Mouse (Mus musculus) limb, embryonic 13.5 days (tissue): Measurements from ENCODE around the gene Banp. TPM values are rescaled to one million over a fixed set of nuclear protein-coding genes. Genes with fewer than 3 reads are reported as not detected.

ENCODE experiments used
- ATAC-seq: fragments of 200-750 bp; cut with Nextera tagmentation; 2 replicates; pipeline ENCODE4 v1.8.0; 2017; ENCODE audit warnings: low read depth, moderate number of reproducible peaks, moderate TSS enrichment; ENCODE audit not compliant: low FRiP score
- H3K27ac ChIP-seq: fragments of 300-500 bp; sonication (generic); 2 replicates; pipeline ENCODE4 v1.5.1; 2015; ENCODE audit warnings: inconsistent platforms, mild to moderate bottlenecking, moderate library complexity
- H3K27me3 ChIP-seq: fragments of 300-500 bp; sonication (generic); 2 replicates; pipeline ENCODE4 v1.6.1; 2015; ENCODE audit warnings: mild to moderate bottlenecking, inconsistent platforms
- H3K36me3 ChIP-seq: fragments of 300-500 bp; sonication (generic); 2 replicates; pipeline ENCODE4 v1.6.1; 2015; ENCODE audit warnings: inconsistent platforms, mild to moderate bottlenecking, moderate library complexity
- H3K4me1 ChIP-seq: fragments of 300-500 bp; sonication (generic); 2 replicates; pipeline ENCODE4 v1.6.1; 2015; ENCODE audit warnings: inconsistent platforms
- H3K4me2 ChIP-seq: fragments of 300-500 bp; sonication (generic); replicated peaks from 2 replicates; pipeline ENCODE4 v1.6.1; 2015; ENCODE audit warnings: inconsistent platforms, mild to moderate bottlenecking, moderate library complexity
- H3K4me3 ChIP-seq: fragments of 300-500 bp; sonication (generic); 2 replicates; pipeline ENCODE4 v1.5.1; 2015; ENCODE audit warnings: moderate library complexity, mild to moderate bottlenecking, inconsistent platforms
- H3K9ac ChIP-seq: fragments of 300-500 bp; sonication (generic); 2 replicates; pipeline ENCODE4 v1.6.1; 2015; ENCODE audit warnings: mild to moderate bottlenecking, inconsistent platforms
- H3K9me3 ChIP-seq: fragments of 300-500 bp; sonication (generic); 2 replicates; pipeline ENCODE4 v1.6.1; 2016; ENCODE audit warnings: inconsistent platforms
- WGBS: fragments of 180-500 bp; shearing (Covaris S2); methylation state at CpG from one replicate; pipeline ENCODE4 v1.1.7; 2015; 5-methylcytosine and 5-hydroxymethylcytosine counted together
- polyA plus RNA-seq: library from polyadenylated mRNA; unstranded; fragments of >200 nt; fragmentation: Nextera tagmentation; extraction: Ambion mirVana; gene quantifications from 2 replicates; pipeline ENCODE4 v1.2.1, GENCODE M21; 2015

The Banp gene
- polyA plus RNA-seq, 1 experiment from 2014 or later = 53.6 TPM

GRCm38 (mm10) chr8:122039452-122039851 is 89.9 kb downstream of the Banp start:
- WGBS = 73% methylated on average over 4 of the region's 4 CpGs
- Histone ChIP-seq H3K9ac (no peak overlapping the region), H3K9me3 (no peaks in the 10 kb centered on the region), H3K36me3 (no peaks in the 10 kb centered on the region), H3K4me3 (no peak overlapping the region), H3K27me3 (peaks cover 10% of the 10 kb centered on the region; the same call in 1 of the 2 replicates), H3K4me2 (no peak overlapping the region), H3K4me1 (peaks cover 54% of the 10 kb centered on the region), H3K27ac (no peak overlapping the region)
- no peak for ATAC-seq

GRCm38 (mm10) chr8:122047206-122047870 is 97.8 kb downstream of the Banp start:
- Histone ChIP-seq H3K4me1 (peaks cover 46% of the 10 kb centered on the region), H3K9ac (no peak overlapping the region), H3K9me3 (no peaks in the 10 kb centered on the region), H3K27me3 (peaks cover 10% of the 10 kb centered on the region; the same call in 1 of the 2 replicates), H3K4me2 (no peak overlapping the region), H3K36me3 (no peaks in the 10 kb centered on the region), H3K27ac (no peak overlapping the region), H3K4me3 (no peak overlapping the region)
- 64% methylated on average over 15 of the region's 15 CpGs for WGBS
- ATAC-seq = no peak

DNA sequence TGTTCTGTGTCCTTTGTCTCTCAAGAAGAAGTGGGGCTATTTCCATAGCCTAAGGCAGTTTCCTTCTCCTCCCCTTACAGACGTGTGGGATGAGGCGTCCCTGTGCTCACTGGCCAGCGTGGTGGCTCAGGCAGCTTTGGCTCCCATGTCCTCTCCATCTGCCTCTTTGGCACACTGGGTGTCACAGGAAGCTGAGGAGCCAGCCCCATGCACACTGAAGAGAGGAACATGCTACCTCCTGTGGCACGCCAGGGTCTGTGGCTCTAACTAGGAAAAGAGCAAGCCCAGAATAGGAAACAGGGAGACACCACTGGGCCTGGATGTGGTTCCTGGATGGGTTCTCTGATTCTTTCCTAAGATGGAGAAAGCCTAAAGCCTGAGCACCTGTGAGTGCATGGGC is 99.7 kb downstream of the Banp start:
- H3K4me1 ChIP-seq = peaks cover 29% of the 10 kb centered on the region
- 76% methylated on average over 4 of the region's 4 CpGs for WGBS
- no peak overlapping the region for H3K9ac ChIP-seq
- H3K4me2 ChIP-seq = no peak overlapping the region
- H3K9me3 ChIP-seq = no peaks in the 10 kb centered on the region
- no peak for ATAC-seq
- H3K36me3 ChIP-seq = no peaks in the 10 kb centered on the region
- no peaks in the 10 kb centered on the region for H3K27me3 ChIP-seq
- H3K4me3 ChIP-seq = no peak overlapping the region
- H3K27ac ChIP-seq = no peak overlapping the region

DNA sequence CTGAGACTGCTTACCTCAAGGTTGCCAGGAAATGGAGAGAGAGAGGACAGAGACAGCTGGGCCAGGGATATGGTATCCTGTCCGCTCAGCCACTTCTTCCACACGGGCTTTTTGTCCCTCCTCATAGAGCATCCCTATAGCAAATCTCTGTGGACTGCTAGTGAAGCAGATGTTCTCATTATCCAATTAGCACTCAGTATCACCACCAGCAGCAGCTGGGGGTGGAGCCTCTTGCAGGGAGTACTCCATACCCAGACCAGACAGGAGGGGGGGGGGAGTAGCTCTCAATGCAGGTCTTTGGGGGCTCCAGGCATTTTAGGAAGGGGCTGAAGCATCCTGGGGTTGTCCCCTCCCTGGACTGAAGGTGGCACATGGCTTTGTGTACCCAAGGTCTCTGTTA is 100.4 kb downstream of the Banp start:
- Histone ChIP-seq H3K27ac (no peak overlapping the region), H3K4me3 (no peak overlapping the region), H3K9me3 (no peaks in the 10 kb centered on the region), H3K4me2 (no peak overlapping the region), H3K4me1 (peaks cover 29% of the 10 kb centered on the region), H3K9ac (no peak overlapping the region), H3K27me3 (no peaks in the 10 kb centered on the region), H3K36me3 (no peaks in the 10 kb centered on the region)
- 59% methylated on average over 2 of the region's 2 CpGs for WGBS
- ATAC-seq = no peak

DNA sequence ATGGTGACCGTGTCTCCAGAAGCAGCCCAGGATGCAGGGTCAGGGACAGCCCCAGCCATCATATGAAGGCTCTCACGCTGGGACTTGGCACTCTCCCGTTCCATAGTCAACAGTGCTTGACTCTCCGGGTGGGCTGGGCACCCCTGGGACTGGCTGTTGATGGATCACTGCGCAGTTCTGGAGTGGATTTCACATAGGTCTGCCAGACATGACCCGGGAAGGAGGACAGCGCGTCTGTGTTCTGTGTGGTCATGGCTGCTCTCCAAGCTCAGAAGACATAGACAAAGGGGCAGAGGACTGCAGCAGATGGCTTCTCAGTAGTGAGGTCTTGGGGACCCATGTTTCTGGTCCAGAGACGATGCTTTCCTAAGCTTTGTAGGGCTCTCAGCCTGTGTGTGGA is 101.1 kb downstream of the Banp start:
- no peak overlapping the region for H3K4me2 ChIP-seq
- no peak overlapping the region for H3K9ac ChIP-seq
- H3K9me3 ChIP-seq = no peaks in the 10 kb centered on the region
- H3K4me3 ChIP-seq = no peak overlapping the region
- 93% methylated on average over 9 of the region's 9 CpGs for WGBS
- no peak overlapping the region for H3K27ac ChIP-seq
- H3K36me3 ChIP-seq = no peaks in the 10 kb centered on the region
- no peaks in the 10 kb centered on the region for H3K27me3 ChIP-seq
- ATAC-seq = no peak
- peaks cover 29% of the 10 kb centered on the region for H3K4me1 ChIP-seq

DNA sequence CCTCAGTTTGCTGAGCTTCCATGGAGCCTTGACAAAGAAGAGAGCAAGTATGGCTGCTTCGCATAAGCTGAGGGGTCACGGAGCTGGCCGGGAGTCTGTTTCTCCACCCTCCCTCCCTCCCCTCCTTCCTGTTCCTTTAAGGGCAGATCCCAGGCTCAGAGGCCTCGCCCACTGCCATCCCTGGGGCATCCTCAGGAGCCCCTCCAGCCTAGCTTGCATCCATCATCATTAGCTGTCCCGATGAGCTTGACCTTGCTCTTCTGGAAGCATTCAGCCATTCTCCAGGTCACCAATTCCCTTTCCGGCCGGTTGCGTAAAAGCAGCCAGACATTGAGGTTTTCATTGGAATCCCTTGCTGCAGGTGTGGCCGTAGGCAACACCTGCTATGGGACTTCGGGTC is 105.8 kb downstream of the Banp start:
- Histone ChIP-seq H3K4me3 (no peak overlapping the region), H3K36me3 (no peaks in the 10 kb centered on the region), H3K27ac (peak overlapping the region; percentile 22; the same call in 1 of the 2 replicates), H3K9me3 (no peaks in the 10 kb centered on the region), H3K9ac (no peak overlapping the region), H3K4me2 (no peak overlapping the region), H3K4me1 (peaks cover 22% of the 10 kb centered on the region), H3K27me3 (no peaks in the 10 kb centered on the region)
- WGBS = 31% methylated on average over 10 of the region's 10 CpGs
- no peak for ATAC-seq

GRCm38 (mm10) chr8:122056113-122056512 is 106.6 kb downstream of the Banp start:
- Histone ChIP-seq H3K9ac (no peak overlapping the region), H3K36me3 (no peaks in the 10 kb centered on the region), H3K27me3 (no peaks in the 10 kb centered on the region), H3K4me2 (no peak overlapping the region), H3K27ac (no peak overlapping the region), H3K4me1 (peaks cover 22% of the 10 kb centered on the region), H3K9me3 (no peaks in the 10 kb centered on the region), H3K4me3 (no peak overlapping the region)
- 48% methylated on average over 1 of the region's 1 CpGs for whole genome bisulfite sequencing
- ATAC-seq = no peak

GRCm38 (mm10) chr8:122056882-122057281 is 107.3 kb downstream of the Banp start:
- ATAC-seq = no peak
- Histone ChIP-seq H3K9me3 (no peaks in the 10 kb centered on the region), H3K9ac (no peak overlapping the region), H3K4me3 (no peak overlapping the region), H3K4me1 (peaks cover 22% of the 10 kb centered on the region), H3K27me3 (no peaks in the 10 kb centered on the region), H3K4me2 (no peak overlapping the region), H3K36me3 (no peaks in the 10 kb centered on the region), H3K27ac (no peak overlapping the region)
- WGBS = 58% methylated on average over 7 of the region's 7 CpGs

GRCm38 (mm10) chr8:122058510-122058909 is 109.0 kb downstream of the Banp start:
- 59% methylated on average over 9 of the region's 9 CpGs for WGBS
- H3K36me3 ChIP-seq = no peaks in the 10 kb centered on the region
- H3K9ac ChIP-seq = no peak overlapping the region
- peaks cover 22% of the 10 kb centered on the region for H3K4me1 ChIP-seq
- H3K4me3 ChIP-seq = no peak overlapping the region
- ATAC-seq = no peak
- H3K27me3 ChIP-seq = no peaks in the 10 kb centered on the region
- H3K27ac ChIP-seq = no peak overlapping the region
- H3K4me2 ChIP-seq = no peak overlapping the region
- no peaks in the 10 kb centered on the region for H3K9me3 ChIP-seq

DNA sequence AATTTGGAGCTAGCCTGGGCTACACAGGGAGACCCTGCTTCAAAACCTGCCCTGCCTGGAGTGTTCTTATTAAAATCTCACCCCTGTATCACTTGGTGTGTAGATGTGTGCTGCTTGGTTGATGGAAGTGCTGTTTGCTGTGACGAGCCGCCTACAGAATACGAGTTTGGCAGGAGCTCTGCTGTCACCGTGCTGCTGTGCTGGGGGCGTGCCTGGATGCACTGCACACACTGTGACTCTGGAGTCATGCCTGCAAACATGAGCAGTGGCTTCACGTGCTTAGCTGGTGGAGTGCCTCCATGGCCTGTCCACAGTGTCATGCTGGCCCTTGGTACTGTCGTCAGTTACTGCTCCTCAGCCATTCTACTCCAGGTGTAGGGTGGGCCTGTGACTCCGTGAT is 109.4 kb downstream of the Banp start:
- H3K4me2 ChIP-seq = no peak overlapping the region

GRCm38 (mm10) chr8:122062508-122063223 is 113.1 kb downstream of the Banp start:
- no peak overlapping the region for H3K9ac ChIP-seq
- H3K27me3 ChIP-seq = no peaks in the 10 kb centered on the region
- no peaks in the 10 kb centered on the region for H3K36me3 ChIP-seq
- H3K9me3 ChIP-seq = no peaks in the 10 kb centered on the region
- 70% methylated on average over 12 of the region's 12 CpGs for WGBS
- no peak for ATAC-seq
- no peak overlapping the region for H3K27ac ChIP-seq
- peaks cover 16% of the 10 kb centered on the region for H3K4me1 ChIP-seq
- H3K4me3 ChIP-seq = no peak overlapping the region
- no peak overlapping the region for H3K4me2 ChIP-seq

More for the DNA sequence above, 109.4 kb downstream of the Banp start:
- H3K9ac ChIP-seq = no peak overlapping the region
- no peak overlapping the region for H3K4me3 ChIP-seq
- ATAC-seq = no peak
- no peak overlapping the region for H3K27ac ChIP-seq
- no peaks in the 10 kb centered on the region for H3K36me3 ChIP-seq
- 78% methylated on average over 8 of the region's 8 CpGs for WGBS
- no peaks in the 10 kb centered on the region for H3K27me3 ChIP-seq
- peaks cover 22% of the 10 kb centered on the region for H3K4me1 ChIP-seq
- no peaks in the 10 kb centered on the region for H3K9me3 ChIP-seq

- Histone ChIP-seq H3K4me1 (peaks cover 16% of the 10 kb centered on the region), H3K9ac (no peak overlapping the region), H3K36me3 (no peaks in the 10 kb centered on the region), H3K27me3 (0 out of 2 replicates have a peak, but pooled peaks cover 4% of the 10 kb centered on the region), H3K27ac (no peak overlapping the region), H3K4me3 (no peak overlapping the region), H3K4me2 (no peak overlapping the region), H3K9me3 (no peaks in the 10 kb centered on the region)
- 40% methylated on average over 7 of the region's 7 CpGs for WGBS
- peak; percentile 38; the same call in 1 of the 2 replicates for ATAC-seq
Measured at GRCm38 (mm10) chr8:122064353-122064752, 114.8 kb downstream of the Banp start.
